Mouse (Mus musculus) hindbrain, postnatal 0 days (tissue): ENCODE measurements around the gene Clcnkb. TPM values are rescaled to one million over a fixed set of nuclear protein-coding genes. Genes with fewer than 3 reads are reported as not detected.
A peak's percentile ranks its signal among the peaks of the same experiment; 100 is the strongest.

Experiments used
- ATAC-seq: fragments of 200-750 bp; cut with Nextera tagmentation; 2 replicates; pipeline ENCODE4 v1.8.0; 2017; ENCODE audit warnings: mild to moderate bottlenecking, moderate TSS enrichment, moderate library complexity
- DNase-seq: peaks from one replicate; pipeline ENCODE4 v3.0.0-alpha.2; 2015; ENCODE audit warnings: low spot score
- H3K27ac ChIP-seq: fragments of 300-500 bp; sonication (generic); 2 replicates; pipeline ENCODE4 v1.5.1; 2014; ENCODE audit warnings: mild to moderate bottlenecking
- H3K27me3 ChIP-seq: fragments of 300-500 bp; sonication (generic); 2 replicates; pipeline ENCODE4 v1.6.1; 2014; ENCODE audit warnings: low read length, mixed read lengths; ENCODE audit not compliant: insufficient read depth
- H3K36me3 ChIP-seq: fragments of 300-500 bp; sonication (generic); 2 replicates; pipeline ENCODE4 v1.6.1; 2014; ENCODE audit warnings: low read length, mixed read lengths; ENCODE audit not compliant: insufficient read depth
- H3K4me1 ChIP-seq: fragments of 300-500 bp; sonication (generic); 2 replicates; pipeline ENCODE4 v1.6.1; 2014; ENCODE audit warnings: antibody characterized with exemption, low read length, mixed read lengths; ENCODE audit not compliant: insufficient read depth
- H3K4me2 ChIP-seq: fragments of 300-500 bp; sonication (generic); 2 replicates; pipeline ENCODE4 v1.6.1; 2014; ENCODE audit warnings: low read depth, mild to moderate bottlenecking, low read length, moderate library complexity, mixed read lengths
- H3K4me3 ChIP-seq: fragments of 300-500 bp; sonication (generic); 2 replicates; pipeline ENCODE4 v1.5.1; 2014; ENCODE audit warnings: low read length
- H3K9ac ChIP-seq: fragments of 300-500 bp; sonication (generic); replicated peaks from 2 replicates; pipeline ENCODE4 v1.6.1; 2014; ENCODE audit warnings: mild to moderate bottlenecking, low read length, moderate library complexity, mixed read lengths
- H3K9me3 ChIP-seq: fragments of 300-500 bp; sonication (generic); 2 replicates; pipeline ENCODE4 v1.6.1; 2016; ENCODE audit warnings: low read length, mixed read lengths
- CTCF ChIP-seq: IDR thresholded peaks from 2 replicates; pipeline ENCODE4 v1.5.1; 2016; ENCODE audit warnings: antibody characterized with exemption, control low read depth, low read depth
- WGBS: fragments of 180-500 bp; shearing (Covaris S2); extraction: QIAGEN DNeasy Blood & Tissue Kit; methylation state at CpG from one replicate; pipeline ENCODE4 v1.1.7; 2014; 5-methylcytosine and 5-hydroxymethylcytosine counted together
- polyA plus RNA-seq: library from polyadenylated mRNA; unstranded; fragments of >200 nt; fragmentation: Nextera tagmentation; extraction: Ambion mirVana; gene quantifications from 2 replicates; pipeline ENCODE4 v1.2.1, GENCODE M21; 2015
- total RNA-seq: library from RNA; depleted of rRNA; stranded (reverse); fragments of >200 nt; gene quantifications from 2 replicates; pipeline ENCODE4 v1.2.3, GENCODE M21; 2014

Clcnkb gene
- total and polyA plus RNA-seq, 2 experiments from 2014 or later = 0.38 to 5.0 TPM

- Histone ChIP-seq H3K27ac (no peak overlapping the region), H3K27me3 (no peaks in the 10 kb centered on the region), H3K4me1 (no peaks in the 10 kb centered on the region), H3K4me2 (0 out of 2 replicates have a peak overlapping the region, but pooled peaks have one; percentile 7), H3K36me3 (no peaks in the 10 kb centered on the region), H3K9ac (no peak overlapping the region), H3K9me3 (no peaks in the 10 kb centered on the region), H3K4me3 (no peak overlapping the region)
- no peak for ATAC-seq
- TF ChIP-seq CTCF = no peak
- DNase-seq = no peak
- WGBS = 21% methylated on average over 16 of the region's 16 CpGs
These were observed 21.1 kb downstream of the Clcnkb start for GRCm38 (mm10) chr4:141394751-141395150.

GRCm38 (mm10) chr4:141391293-141391692, 24.5 kb downstream of the Clcnkb start:
- no peaks in the 10 kb centered on the region for H3K36me3 ChIP-seq
- no peak for DNase-seq
- H3K4me3 ChIP-seq = no peak overlapping the region
- TF ChIP-seq CTCF = no peak
- no peaks in the 10 kb centered on the region for H3K4me1 ChIP-seq
- 81% methylated on average over 12 of the region's 12 CpGs for WGBS
- no peak overlapping the region for H3K9ac ChIP-seq
- H3K4me2 ChIP-seq = no peak overlapping the region
- H3K9me3 ChIP-seq = no peaks in the 10 kb centered on the region
- H3K27me3 ChIP-seq = no peaks in the 10 kb centered on the region
- no peak overlapping the region for H3K27ac ChIP-seq
- no peak for ATAC-seq

GRCm38 (mm10) chr4:141389366-141390150, 26.3 kb downstream of the Clcnkb start:
- no peak for DNase-seq
- Histone ChIP-seq H3K9me3 (no peaks in the 10 kb centered on the region), H3K4me3 (no peak overlapping the region), H3K36me3 (no peaks in the 10 kb centered on the region), H3K4me2 (no peak overlapping the region), H3K9ac (no peak overlapping the region), H3K4me1 (no peaks in the 10 kb centered on the region), H3K27me3 (0 out of 2 replicates have a peak, but pooled peaks cover 3% of the 10 kb centered on the region), H3K27ac (no peak overlapping the region)
- TF ChIP-seq CTCF = no peak
- no peak for ATAC-seq
- 72% methylated on average over 18 of the region's 18 CpGs for WGBS

- no peak for DNase-seq
- 0 out of 2 replicates have a peak, but pooled peaks cover 5% of the 10 kb centered on the region for H3K36me3 ChIP-seq
- H3K4me1 ChIP-seq = no peaks in the 10 kb centered on the region
- no peak for TF ChIP-seq CTCF
- H3K4me2 ChIP-seq = no peak overlapping the region
- no peak overlapping the region for H3K9ac ChIP-seq
- WGBS = 71% methylated on average over 5 of the region's 5 CpGs
- H3K27me3 ChIP-seq = peaks cover 10% of the 10 kb centered on the region; the same call in 1 of the 2 replicates
- no peaks in the 10 kb centered on the region for H3K9me3 ChIP-seq
- ATAC-seq = no peak
- no peak overlapping the region for H3K27ac ChIP-seq
- H3K4me3 ChIP-seq = no peak overlapping the region
These were observed 27.9 kb downstream of the Clcnkb start for GRCm38 (mm10) chr4:141387933-141388332.

- Histone ChIP-seq H3K27ac (no peak overlapping the region), H3K27me3 (peaks cover 12% of the 10 kb centered on the region), H3K4me3 (no peak overlapping the region), H3K4me2 (no peak overlapping the region), H3K36me3 (0 out of 2 replicates have a peak, but pooled peaks cover 5% of the 10 kb centered on the region), H3K4me1 (no peaks in the 10 kb centered on the region), H3K9me3 (no peaks in the 10 kb centered on the region), H3K9ac (no peak overlapping the region)
- peak; percentile 84 for DNase-seq
- peak; percentile 85 for TF ChIP-seq CTCF
- WGBS = 18% methylated on average over 5 of the region's 5 CpGs
- peak; percentile 25; the same call in 1 of the 2 replicates for ATAC-seq
These were observed 28.6 kb downstream of the Clcnkb start for GRCm38 (mm10) chr4:141387093-141387784.

GRCm38 (mm10) chr4:141386150-141386549, 29.7 kb downstream of the Clcnkb start:
- H3K27ac ChIP-seq = no peak overlapping the region
- DNase-seq (no peak), ATAC-seq (no peak)
- no peak overlapping the region for H3K4me2 ChIP-seq
- H3K9me3 ChIP-seq = no peaks in the 10 kb centered on the region
- TF ChIP-seq CTCF = peak; percentile 25; the same call in 1 of the 2 replicates
- no peak overlapping the region for H3K9ac ChIP-seq
- H3K4me3 ChIP-seq = no peak overlapping the region
- H3K4me1 ChIP-seq = no peaks in the 10 kb centered on the region
- 75% methylated on average over 7 of the region's 7 CpGs for WGBS
- H3K36me3 ChIP-seq = 0 out of 2 replicates have a peak, but pooled peaks cover 5% of the 10 kb centered on the region
- peaks cover 18% of the 10 kb centered on the region for H3K27me3 ChIP-seq
